Mouse (Mus musculus) intestine, postnatal 0 days (tissue): ENCODE data around the gene Zfp143. TPM values are rescaled to one million over a fixed set of nuclear protein-coding genes. Genes with fewer than 3 reads are reported as not detected.

Source experiments
- ATAC-seq: fragments of 200-750 bp; cut with Nextera tagmentation; 2 replicates; pipeline ENCODE4 v1.8.0; 2017; ENCODE audit warnings: mild to moderate bottlenecking, moderate TSS enrichment, moderate library complexity
- H3K27ac ChIP-seq: fragments of 300-500 bp; sonication (generic); 2 replicates; pipeline ENCODE4 v1.5.1; 2014; ENCODE audit warnings: mild to moderate bottlenecking, low read depth, low read length, moderate library complexity
- H3K27me3 ChIP-seq: fragments of 300-500 bp; sonication (generic); replicated peaks from 2 replicates; pipeline ENCODE4 v1.6.1; 2014; ENCODE audit warnings: low read length, mixed read lengths; ENCODE audit not compliant: control insufficient read depth, insufficient read depth
- H3K36me3 ChIP-seq: fragments of 300-500 bp; sonication (generic); 2 replicates; pipeline ENCODE4 v1.6.1; 2014; ENCODE audit warnings: mild to moderate bottlenecking, moderate library complexity; ENCODE audit not compliant: control insufficient read depth, insufficient read depth
- H3K4me1 ChIP-seq: fragments of 300-500 bp; sonication (generic); replicated peaks from 2 replicates; pipeline ENCODE4 v1.6.1; 2014; ENCODE audit warnings: antibody characterized with exemption, low read length, mixed read lengths; ENCODE audit not compliant: control insufficient read depth, insufficient read depth
- H3K4me2 ChIP-seq: fragments of 300-500 bp; sonication (generic); replicated peaks from 2 replicates; pipeline ENCODE4 v1.6.1; 2014; ENCODE audit warnings: low read depth, mild to moderate bottlenecking, moderate library complexity
- H3K4me3 ChIP-seq: fragments of 300-500 bp; sonication (generic); 2 replicates; pipeline ENCODE4 v1.5.1; 2014; ENCODE audit warnings: low read depth, low read length
- H3K9ac ChIP-seq: fragments of 300-500 bp; sonication (generic); 2 replicates; pipeline ENCODE4 v1.6.1; 2014; ENCODE audit warnings: mild to moderate bottlenecking, low read depth, low read length
- H3K9me3 ChIP-seq: fragments of 300-500 bp; sonication (generic); 2 replicates; pipeline ENCODE4 v1.6.1; 2016; ENCODE audit warnings: mixed run types; ENCODE audit not compliant: control insufficient read depth
- CTCF ChIP-seq: sonication (generic); IDR thresholded peaks from 2 replicates; pipeline ENCODE4 v1.5.1; 2016; ENCODE audit warnings: low read depth, mild to moderate bottlenecking, control low read depth, antibody characterized with exemption, moderate library complexity
- WGBS: fragments of 180-500 bp; shearing (Covaris S2); extraction: QIAGEN DNeasy Blood & Tissue Kit; methylation state at CpG from one replicate; pipeline ENCODE4 v1.1.7; 2014; 5-methylcytosine and 5-hydroxymethylcytosine counted together
- polyA plus RNA-seq: library from polyadenylated mRNA; unstranded; fragments of >200 nt; fragmentation: Nextera tagmentation; extraction: Ambion mirVana; gene quantifications from 2 replicates; pipeline ENCODE4 v1.2.1, GENCODE M21; 2015

The Zfp143 gene
- polyA plus RNA-seq, 1 experiment from 2014 or later, result 7.0 TPM

DNA sequence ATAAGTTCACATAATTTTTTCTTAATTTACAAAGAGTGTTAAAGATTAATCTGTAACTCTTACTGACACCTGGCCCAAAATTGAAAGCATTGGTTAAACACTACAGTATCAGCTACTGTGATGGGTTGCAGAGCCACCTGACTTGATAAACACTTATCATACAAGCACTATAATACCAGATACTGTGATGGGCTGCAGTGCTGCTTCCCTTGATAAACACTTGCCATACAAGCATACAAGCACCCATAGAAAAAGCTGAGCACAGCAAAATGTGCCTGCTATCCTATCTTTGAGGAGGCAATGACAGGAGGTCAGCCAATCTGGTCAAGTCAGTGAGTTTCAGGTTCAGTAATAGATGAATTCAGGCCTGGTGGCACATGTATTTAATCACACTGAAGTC lies 24.2 kb downstream of the Zfp143 start:
- no peaks in the 10 kb centered on the region for H3K4me1 ChIP-seq
- peaks cover 50% of the 10 kb centered on the region for H3K36me3 ChIP-seq
- no peak overlapping the region for H3K9ac ChIP-seq

DNA sequence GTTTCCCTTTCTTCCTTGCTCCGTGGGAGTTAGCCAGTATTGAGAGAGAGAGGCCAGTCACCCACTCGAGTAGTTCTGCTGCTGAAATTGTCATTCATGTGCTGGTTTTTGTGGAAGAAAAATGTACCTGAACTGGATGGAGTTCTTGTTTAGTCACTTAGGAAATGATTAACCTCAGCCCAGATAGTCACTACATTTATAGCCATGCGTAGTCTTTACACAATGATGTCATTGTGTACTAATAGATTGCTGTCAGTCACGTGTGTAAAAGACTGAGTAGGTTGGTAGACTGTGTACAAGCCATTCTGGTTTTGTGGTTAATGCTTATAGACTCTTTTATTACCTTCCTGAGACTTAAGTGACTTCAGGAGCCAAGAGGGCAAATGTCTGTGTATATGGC lies 26.9 kb downstream of the Zfp143 start:
- Histone ChIP-seq H3K27ac (peak overlapping the region; percentile 46; the same call in 1 of the 2 replicates), H3K4me1 (no peaks in the 10 kb centered on the region), H3K9me3 (no peaks in the 10 kb centered on the region), H3K4me2 (no peak overlapping the region), H3K27me3 (no peaks in the 10 kb centered on the region), H3K9ac (no peak overlapping the region), H3K4me3 (no peak overlapping the region), H3K36me3 (peaks cover 49% of the 10 kb centered on the region)
- 35% methylated on average over 4 of the region's 4 CpGs for WGBS
- peak; percentile 93 for ATAC-seq
- TF ChIP-seq CTCF, result no peak

More for the DNA sequence above, 24.2 kb downstream of the Zfp143 start:
- Histone ChIP-seq H3K4me3 (no peak overlapping the region), H3K27ac (no peak overlapping the region), H3K27me3 (no peaks in the 10 kb centered on the region), H3K9me3 (no peaks in the 10 kb centered on the region), H3K4me2 (no peak overlapping the region)
- TF ChIP-seq CTCF, result no peak
- ATAC-seq, result no peak

DNA sequence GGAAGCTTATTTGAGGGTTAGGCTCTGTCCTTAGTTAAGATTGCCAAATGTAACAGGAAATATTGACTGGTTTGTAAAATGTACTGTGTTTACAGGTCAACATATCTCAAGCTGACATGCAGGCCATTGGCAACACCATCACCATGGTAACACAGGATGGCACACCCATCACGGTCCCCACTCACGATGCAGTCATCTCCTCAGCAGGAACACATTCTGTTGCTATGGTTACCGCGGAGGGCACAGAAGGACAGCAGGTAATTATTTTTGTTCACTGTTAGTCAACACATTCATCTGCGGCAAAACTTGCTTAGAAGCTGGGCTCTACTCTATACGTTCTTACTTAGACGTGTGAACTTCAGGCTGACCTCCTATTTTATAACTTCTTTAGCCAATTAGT lies 30.7 kb downstream of the Zfp143 start:
- no peak for TF ChIP-seq CTCF
- no peak overlapping the region for H3K27ac ChIP-seq
- H3K27me3 ChIP-seq, result no peaks in the 10 kb centered on the region
- H3K4me1 ChIP-seq, result no peaks in the 10 kb centered on the region
- no peak for ATAC-seq
- H3K4me3 ChIP-seq, result no peak overlapping the region
- H3K9me3 ChIP-seq, result no peaks in the 10 kb centered on the region
- H3K4me2 ChIP-seq, result no peak overlapping the region
- 62% methylated on average over 7 of the region's 7 CpGs for WGBS
- H3K36me3 ChIP-seq, result peaks cover 43% of the 10 kb centered on the region
- H3K9ac ChIP-seq, result no peak overlapping the region

DNA sequence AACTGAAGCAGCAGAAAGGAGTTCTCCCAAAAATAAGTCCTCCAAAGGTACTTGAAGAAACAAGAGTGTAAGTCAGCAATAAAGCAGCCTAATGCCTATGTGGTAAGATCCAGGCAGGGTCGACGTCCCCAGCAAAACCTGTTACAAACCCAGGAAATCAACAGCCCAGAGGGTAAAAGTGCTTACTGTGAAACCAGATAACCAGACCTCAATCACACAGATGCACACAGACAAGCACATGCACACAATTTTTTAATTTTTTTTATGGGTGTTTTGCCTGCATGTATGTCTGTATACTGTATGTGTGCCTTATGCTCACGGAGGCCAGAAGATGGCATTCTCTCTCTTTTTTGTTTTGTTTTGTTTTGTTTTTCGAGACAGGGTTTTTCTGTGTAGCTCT lies 35.3 kb downstream of the Zfp143 start:
- Histone ChIP-seq H3K4me1 (no peaks in the 10 kb centered on the region), H3K4me2 (no peak overlapping the region), H3K4me3 (no peak overlapping the region), H3K9me3 (no peaks in the 10 kb centered on the region), H3K27ac (no peak overlapping the region; the same call in 1 of the 2 replicates), H3K9ac (no peak overlapping the region), H3K36me3 (peaks cover 31% of the 10 kb centered on the region), H3K27me3 (no peaks in the 10 kb centered on the region)
- peak; percentile 17; the same call in 1 of the 2 replicates for TF ChIP-seq CTCF
- WGBS, result 63% methylated on average over 4 of the region's 4 CpGs
- ATAC-seq, result no peak

DNA sequence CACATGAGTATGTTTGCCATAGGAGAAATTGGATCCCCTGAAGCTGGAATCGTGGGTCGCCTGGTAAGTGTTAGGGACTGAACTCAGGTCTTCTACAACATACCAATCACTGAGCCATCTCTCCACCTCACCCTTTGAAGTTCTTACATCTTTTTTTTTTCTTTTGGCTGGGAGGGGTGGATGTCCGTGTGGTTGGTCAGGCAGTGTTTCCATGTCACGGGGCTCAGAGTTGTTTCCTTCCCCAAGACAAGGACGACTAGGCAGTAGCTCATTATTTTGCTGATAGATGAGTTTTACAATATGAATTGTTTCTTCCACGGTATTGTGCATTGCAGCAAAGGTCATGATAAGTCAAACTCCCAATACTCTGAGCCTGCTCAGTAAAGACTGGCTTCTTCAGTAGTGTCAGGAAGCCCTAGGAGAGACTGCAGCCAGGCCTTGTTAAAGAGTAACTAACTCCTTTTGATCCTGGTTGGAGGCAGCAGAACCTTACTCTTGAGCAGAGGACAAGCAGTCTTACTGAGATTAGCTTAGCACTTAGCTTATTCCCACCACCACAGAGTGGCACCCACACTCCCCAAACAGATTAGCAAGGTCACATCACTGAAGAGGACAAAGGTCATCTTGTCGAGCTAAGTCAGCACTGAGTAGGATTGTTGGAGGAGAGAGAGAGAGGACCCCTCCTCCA lies 36.2 kb downstream of the Zfp143 start:
- no peaks in the 10 kb centered on the region for H3K9me3 ChIP-seq
- H3K4me3 ChIP-seq, result no peak overlapping the region
- H3K9ac ChIP-seq, result no peak overlapping the region
- peak overlapping the region; percentile 36 for H3K27ac ChIP-seq
- peak; percentile 75 for ATAC-seq
- H3K27me3 ChIP-seq, result no peaks in the 10 kb centered on the region
- H3K4me2 ChIP-seq, result peak overlapping the region; percentile 9; the same call in 1 of the 2 replicates
- peaks cover 28% of the 10 kb centered on the region for H3K36me3 ChIP-seq
- WGBS, result 31% methylated on average over 7 of the region's 7 CpGs
- TF ChIP-seq CTCF, result peak; percentile 37; the same call in 1 of the 2 replicates
- H3K4me1 ChIP-seq, result no peaks in the 10 kb centered on the region

DNA sequence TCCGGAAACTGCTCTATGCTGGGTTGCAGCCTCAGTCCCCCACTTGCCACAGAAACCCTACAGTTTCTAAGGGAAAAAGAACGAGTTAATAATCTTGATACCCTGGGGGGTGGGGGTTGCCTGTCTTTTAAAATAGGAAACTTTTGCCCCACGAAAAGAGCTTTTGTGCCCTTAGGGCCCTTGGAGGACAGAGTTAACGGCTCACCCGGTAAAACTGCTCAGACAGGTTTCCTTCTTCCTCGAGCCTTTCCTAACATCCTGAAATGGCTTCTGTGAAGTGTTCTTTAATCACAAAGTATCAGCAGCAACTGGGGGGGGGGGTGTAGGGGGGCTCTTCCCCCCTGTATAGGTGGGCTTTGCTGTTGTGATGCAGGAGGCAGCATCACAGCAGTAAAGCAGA lies 39.8 kb downstream of the Zfp143 start:
- no peak for ATAC-seq
- 32% methylated on average over 6 of the region's 6 CpGs for WGBS
- Histone ChIP-seq H3K4me2 (no peak overlapping the region), H3K4me1 (no peaks in the 10 kb centered on the region), H3K9me3 (no peaks in the 10 kb centered on the region), H3K4me3 (no peak overlapping the region), H3K27me3 (no peaks in the 10 kb centered on the region), H3K9ac (no peak overlapping the region), H3K27ac (no peak overlapping the region), H3K36me3 (0 out of 2 replicates have a peak, but pooled peaks cover 6% of the 10 kb centered on the region)
- TF ChIP-seq CTCF, result no peak

DNA sequence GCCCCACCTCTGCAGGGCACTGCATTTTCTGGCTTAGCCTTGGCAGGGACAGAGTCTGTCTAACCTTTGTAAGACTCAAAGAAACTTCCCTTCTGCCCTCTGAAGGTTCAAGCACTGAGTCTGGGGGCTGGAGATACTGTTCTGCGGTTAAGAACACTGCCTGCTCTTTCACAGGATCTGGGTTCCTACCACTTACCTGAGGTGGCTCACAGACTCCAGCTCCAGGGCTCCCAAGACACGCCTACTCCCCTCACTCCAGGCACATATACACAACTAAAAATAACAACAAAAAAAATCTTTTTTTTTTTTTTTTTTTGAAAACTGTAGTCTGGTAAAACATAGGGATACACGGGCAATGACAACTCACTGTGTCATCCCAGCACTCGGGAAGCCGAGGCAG lies 40.2 kb downstream of the Zfp143 start:
- H3K9ac ChIP-seq, result no peak overlapping the region
- no peaks in the 10 kb centered on the region for H3K4me1 ChIP-seq
- H3K9me3 ChIP-seq, result no peaks in the 10 kb centered on the region
- 0 out of 2 replicates have a peak, but pooled peaks cover 1% of the 10 kb centered on the region for H3K36me3 ChIP-seq
- no peak for ATAC-seq
- no peak overlapping the region for H3K27ac ChIP-seq
- no peak overlapping the region for H3K4me2 ChIP-seq
- H3K4me3 ChIP-seq, result no peak overlapping the region
- WGBS, result 71% methylated on average over 5 of the region's 5 CpGs
- no peak for TF ChIP-seq CTCF
- no peaks in the 10 kb centered on the region for H3K27me3 ChIP-seq
